Mouse (Mus musculus) cerebellum, adult 2 months (tissue): ENCODE results near the gene Crygd.

Experiments used
- CTCF ChIP-seq: fragments of 200-500 bp; IDR thresholded peaks from 2 replicates; pipeline ENCODE4 v1.5.1; 2011; ENCODE audit warnings: low read depth, mild to moderate bottlenecking, control low read depth, low read length, moderate library complexity, borderline replicate concordance; ENCODE audit not compliant: insufficient read depth
- POLR2A ChIP-seq: fragments of 200-500 bp; IDR thresholded peaks from 2 replicates; pipeline ENCODE4 v1.6.1; 2011; ENCODE audit warnings: low read length, control low read depth, borderline replicate concordance; ENCODE audit not compliant: insufficient read depth

DNA sequence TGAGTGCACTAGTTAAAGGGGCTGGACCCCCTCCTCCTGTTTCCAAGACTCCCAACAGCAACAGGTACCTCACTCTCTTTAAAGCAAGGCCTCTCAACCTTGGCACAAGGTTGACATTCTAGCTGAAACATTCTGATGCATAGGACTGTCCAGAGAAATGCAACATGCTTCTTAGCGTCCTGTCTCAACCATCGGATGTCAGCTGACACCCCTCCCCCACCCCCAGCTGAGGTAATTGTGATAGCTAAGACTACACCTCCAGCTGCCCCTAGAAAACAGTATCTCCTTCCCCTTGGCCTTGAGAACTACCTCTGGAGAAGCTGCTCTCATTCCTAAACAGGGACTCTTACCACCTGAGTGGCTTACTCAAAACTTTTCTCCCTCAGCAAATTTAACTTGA, 11.1 kb downstream of the Crygd start:
- no peak for TF ChIP-seq CTCF
- no peak for TF ChIP-seq POLR2A
